Mouse (Mus musculus) heart, embryonic 15.5 days (tissue): ENCODE data around the gene Phyhipl. TPM values are rescaled to one million over a fixed set of nuclear protein-coding genes. Genes with fewer than 3 reads are reported as not detected.

Experiments used
- ATAC-seq: fragments of 200-750 bp; cut with Nextera tagmentation; replicated peaks from 2 replicates; pipeline ENCODE4 v1.8.0; 2017; ENCODE audit warnings: low read depth, moderate TSS enrichment; ENCODE audit not compliant: insufficient number of reproducible peaks, insufficient read depth, low FRiP score
- H3K27ac ChIP-seq: fragments of 300-500 bp; sonication (generic); 2 replicates; pipeline ENCODE4 v1.5.1; 2015; ENCODE audit warnings: mild to moderate bottlenecking, inconsistent platforms
- H3K27me3 ChIP-seq: fragments of 300-500 bp; sonication (generic); 2 replicates; pipeline ENCODE4 v1.6.1; 2015; ENCODE audit warnings: inconsistent platforms
- H3K36me3 ChIP-seq: fragments of 300-500 bp; sonication (generic); 2 replicates; pipeline ENCODE4 v1.6.1; 2015; ENCODE audit warnings: mild to moderate bottlenecking, inconsistent platforms
- H3K4me1 ChIP-seq: fragments of 300-500 bp; sonication (generic); replicated peaks from 2 replicates; pipeline ENCODE4 v1.6.1; 2015; ENCODE audit warnings: inconsistent platforms
- H3K4me2 ChIP-seq: fragments of 300-500 bp; sonication (generic); 2 replicates; pipeline ENCODE4 v1.6.1; 2015; ENCODE audit warnings: inconsistent platforms, mild to moderate bottlenecking, moderate library complexity
- H3K4me3 ChIP-seq: fragments of 300-500 bp; sonication (generic); 2 replicates; pipeline ENCODE4 v1.5.1; 2015; ENCODE audit warnings: mild to moderate bottlenecking, inconsistent platforms
- H3K9ac ChIP-seq: fragments of 300-500 bp; sonication (generic); 2 replicates; pipeline ENCODE4 v1.6.1; 2015; ENCODE audit warnings: mild to moderate bottlenecking, inconsistent platforms
- H3K9me3 ChIP-seq: fragments of 300-500 bp; sonication (generic); replicated peaks from 2 replicates; pipeline ENCODE4 v1.6.1; 2016; ENCODE audit warnings: inconsistent platforms
- WGBS: fragments of 180-500 bp; shearing (Covaris S2); methylation state at CpG from one replicate; pipeline ENCODE4 v1.1.7; 2015; ENCODE audit warnings: mixed read lengths; 5-methylcytosine and 5-hydroxymethylcytosine counted together
- polyA plus RNA-seq: library from polyadenylated mRNA; unstranded; fragments of >200 nt; fragmentation: Nextera tagmentation; extraction: Ambion mirVana; gene quantifications from 2 replicates; pipeline ENCODE4 v1.2.1, GENCODE M21; 2015

The Phyhipl gene
- polyA plus RNA-seq, 1 experiment from 2014 or later = 1.4 TPM

DNA sequence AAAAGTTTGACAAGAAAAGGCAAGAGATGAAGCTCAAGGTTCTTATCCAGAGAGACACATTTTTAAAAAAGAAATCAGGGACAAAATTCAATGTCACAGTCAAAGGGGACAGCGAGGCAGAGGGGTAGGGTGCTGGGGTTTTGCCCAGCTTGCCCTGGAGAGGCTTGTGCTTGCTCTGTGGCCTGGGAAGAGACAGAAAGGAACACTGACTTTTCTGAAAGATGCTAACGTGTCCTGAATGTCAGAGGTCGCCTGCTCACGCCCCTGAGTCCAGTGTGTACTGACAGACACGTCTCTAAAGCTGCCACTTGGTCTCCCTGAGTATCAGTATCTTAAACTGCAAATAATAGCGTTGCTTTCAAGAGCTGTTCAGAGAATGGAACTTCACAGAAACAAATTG is 507 bp upstream of the Phyhipl start:
- H3K27ac ChIP-seq = no peak overlapping the region
- no peak for ATAC-seq
- H3K4me1 ChIP-seq = no peaks in the 10 kb centered on the region
- 48% methylated on average over 6 of the region's 6 CpGs for WGBS
- no peak overlapping the region for H3K4me2 ChIP-seq
- H3K36me3 ChIP-seq = no peaks in the 10 kb centered on the region
- no peaks in the 10 kb centered on the region for H3K27me3 ChIP-seq
- H3K9ac ChIP-seq = no peak overlapping the region
- H3K4me3 ChIP-seq = no peak overlapping the region
- H3K9me3 ChIP-seq = no peaks in the 10 kb centered on the region; the same call in 1 of the 2 replicates

DNA sequence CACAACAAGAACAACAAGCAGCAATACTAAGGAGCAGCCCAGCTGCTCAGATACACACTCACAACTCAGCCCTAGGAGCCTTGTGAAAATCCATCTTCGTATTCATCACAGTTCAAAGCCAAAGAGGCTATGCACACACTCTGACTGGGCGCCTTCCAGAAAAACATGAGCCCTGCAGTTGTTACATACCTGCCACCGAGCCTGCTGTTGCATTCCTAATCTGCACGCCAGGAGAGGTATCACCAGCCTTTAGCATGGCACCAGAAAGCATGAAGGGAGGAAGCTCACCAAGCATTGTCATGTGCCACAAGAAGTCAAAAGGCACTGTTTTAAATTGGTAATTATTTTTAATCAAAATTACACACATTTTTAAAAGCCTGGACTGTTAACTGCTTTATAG is 1.1 kb downstream of the Phyhipl start:
- no peak overlapping the region for H3K4me3 ChIP-seq
- no peak for ATAC-seq

DNA sequence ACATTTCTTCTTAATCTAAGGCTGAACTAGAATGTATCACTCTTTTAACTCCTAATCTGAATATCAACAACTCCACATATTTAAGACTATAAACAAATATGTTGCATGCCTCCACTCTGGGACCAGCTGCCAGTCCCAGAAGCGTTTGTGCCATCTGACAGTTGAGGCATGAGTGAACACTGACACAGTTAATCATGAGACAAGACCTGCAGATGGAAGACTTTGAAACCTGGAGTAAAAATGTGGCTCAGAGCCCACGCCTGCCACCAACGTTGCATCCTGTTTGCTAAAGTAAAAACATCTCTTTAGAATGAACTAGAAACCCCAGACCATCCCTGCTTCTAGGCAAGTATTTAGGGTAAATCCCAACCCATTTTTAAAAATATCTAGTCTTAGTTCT is 1.6 kb downstream of the Phyhipl start:
- Histone ChIP-seq H3K27ac (no peak overlapping the region), H3K4me2 (no peak overlapping the region), H3K9me3 (no peaks in the 10 kb centered on the region), H3K9ac (no peak overlapping the region), H3K36me3 (no peaks in the 10 kb centered on the region), H3K4me3 (no peak overlapping the region), H3K4me1 (no peaks in the 10 kb centered on the region), H3K27me3 (no peaks in the 10 kb centered on the region)
- no peak for ATAC-seq
- WGBS = 61% methylated on average over 3 of the region's 3 CpGs

More for the DNA sequence above, 1.1 kb downstream of the Phyhipl start:
- H3K27me3 ChIP-seq = no peaks in the 10 kb centered on the region
- H3K27ac ChIP-seq = no peak overlapping the region
- 75% methylated on average over 4 of the region's 4 CpGs for WGBS
- H3K9ac ChIP-seq = no peak overlapping the region
- H3K4me2 ChIP-seq = no peak overlapping the region
- no peaks in the 10 kb centered on the region for H3K4me1 ChIP-seq
- no peaks in the 10 kb centered on the region for H3K9me3 ChIP-seq
- no peaks in the 10 kb centered on the region for H3K36me3 ChIP-seq

DNA sequence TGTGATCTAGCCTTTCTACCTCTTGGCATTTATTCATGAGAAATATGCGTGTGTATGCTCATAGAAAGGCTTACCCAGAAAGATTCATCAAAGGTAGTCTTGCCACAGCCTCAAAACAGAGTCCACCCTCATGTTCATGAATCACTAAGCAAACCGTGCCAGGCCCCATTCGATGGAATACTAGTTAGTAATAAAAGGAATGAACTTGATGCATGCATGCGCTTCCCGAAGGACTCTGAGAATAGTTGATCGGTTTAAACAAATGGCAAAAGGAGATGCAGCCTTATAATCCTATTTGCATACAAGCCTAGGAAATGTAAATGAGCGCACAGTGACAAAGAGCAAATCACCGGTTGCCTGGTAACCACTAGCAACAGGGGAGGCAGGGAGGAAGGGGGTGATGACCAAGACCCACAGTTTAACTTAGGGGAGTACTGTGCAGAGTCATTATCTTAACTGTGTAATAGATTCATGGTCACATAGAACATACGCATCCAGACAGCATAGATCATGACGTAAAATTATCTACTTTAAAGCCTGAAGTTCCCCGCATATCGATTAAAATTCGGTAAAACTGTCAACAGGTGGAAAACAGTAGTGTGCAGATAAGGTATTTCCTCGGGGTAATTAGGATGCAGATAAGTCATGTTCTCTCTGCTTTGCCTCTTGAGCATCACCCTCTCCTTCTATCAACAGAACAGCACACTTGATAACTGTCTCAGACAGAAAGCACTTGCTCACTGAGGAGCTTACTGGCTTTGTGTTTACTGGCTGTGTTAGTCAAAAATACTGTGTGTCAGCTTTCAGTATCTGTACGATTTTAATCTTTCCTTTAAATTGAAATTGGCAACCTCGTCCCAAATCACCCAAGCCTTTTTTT is 3.8 kb downstream of the Phyhipl start:
- no peaks in the 10 kb centered on the region for H3K9me3 ChIP-seq
- H3K4me2 ChIP-seq = no peak overlapping the region
- no peak overlapping the region for H3K4me3 ChIP-seq
- no peaks in the 10 kb centered on the region for H3K36me3 ChIP-seq
- no peak overlapping the region for H3K27ac ChIP-seq
- no peaks in the 10 kb centered on the region for H3K27me3 ChIP-seq
- no peak overlapping the region for H3K9ac ChIP-seq
- WGBS = 44% methylated on average over 16 of the region's 16 CpGs
- no peaks in the 10 kb centered on the region for H3K4me1 ChIP-seq
- ATAC-seq = no peak

DNA sequence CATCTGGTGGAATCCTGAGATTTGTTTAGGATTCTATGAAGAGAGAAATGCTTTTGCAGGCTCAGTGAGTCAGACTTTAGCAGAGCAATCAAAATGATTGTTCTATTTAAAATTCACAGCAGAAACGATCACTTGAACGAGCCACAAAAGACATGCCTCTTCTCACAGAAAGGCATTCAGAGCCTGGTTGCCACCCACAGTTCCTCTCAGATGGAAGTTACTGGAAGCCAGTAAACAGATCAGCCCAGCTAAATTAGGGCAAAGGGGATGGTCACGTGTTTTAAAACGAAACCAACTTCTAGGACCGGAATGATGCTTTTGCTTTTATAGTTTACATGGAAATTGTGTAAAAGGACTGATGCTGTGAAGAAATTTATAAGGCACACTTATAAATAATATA is 6.9 kb downstream of the Phyhipl start:
- no peak for ATAC-seq
- Histone ChIP-seq H3K9ac (no peak overlapping the region), H3K27ac (no peak overlapping the region), H3K36me3 (no peaks in the 10 kb centered on the region), H3K4me3 (no peak overlapping the region), H3K9me3 (no peaks in the 10 kb centered on the region), H3K4me2 (no peak overlapping the region), H3K4me1 (no peaks in the 10 kb centered on the region), H3K27me3 (no peaks in the 10 kb centered on the region)
- WGBS = 70% methylated on average over 5 of the region's 5 CpGs

- Histone ChIP-seq H3K9ac (no peak overlapping the region), H3K9me3 (no peaks in the 10 kb centered on the region), H3K4me3 (no peak overlapping the region), H3K36me3 (no peaks in the 10 kb centered on the region), H3K4me1 (no peaks in the 10 kb centered on the region), H3K27ac (no peak overlapping the region), H3K27me3 (no peaks in the 10 kb centered on the region), H3K4me2 (no peak overlapping the region)
- ATAC-seq = no peak
- WGBS = 76% methylated on average over 9 of the region's 9 CpGs
Measured at GRCm38 (mm10) chr10:70643131-70643530, 12.6 kb downstream of the Phyhipl start.

DNA sequence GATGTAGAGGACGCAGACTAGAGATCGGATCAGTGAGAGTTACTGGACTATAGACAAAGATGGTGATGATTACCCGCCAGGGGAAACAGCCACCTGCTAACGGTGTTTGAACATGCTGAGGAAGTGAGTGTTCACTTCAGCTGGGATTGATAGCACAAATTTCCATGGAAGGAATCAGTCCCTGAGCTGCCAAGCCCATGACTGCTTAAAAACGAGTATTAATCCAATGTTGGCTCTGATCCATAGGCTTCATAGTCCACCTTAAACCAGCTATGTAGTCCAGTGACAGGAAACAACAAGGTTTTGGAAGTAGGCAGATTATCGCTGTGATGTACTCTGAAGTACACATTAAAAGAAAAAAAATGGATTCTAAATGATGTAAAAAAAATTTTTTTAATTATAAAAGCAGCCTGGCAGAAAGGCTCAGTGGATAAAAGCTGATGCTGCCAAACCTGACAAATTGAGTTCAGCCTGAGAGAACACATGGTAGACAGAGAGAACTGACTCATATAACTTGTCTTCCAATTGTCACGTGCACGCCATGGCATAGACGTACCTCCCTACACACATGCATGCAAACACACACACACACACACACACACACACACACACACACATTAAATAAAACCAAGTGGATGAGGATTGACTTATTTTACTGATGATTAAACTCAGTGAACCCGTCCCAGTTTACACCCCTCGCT is 14.7 kb downstream of the Phyhipl start:
- no peaks in the 10 kb centered on the region for H3K4me1 ChIP-seq
- ATAC-seq = no peak
- no peak overlapping the region for H3K4me2 ChIP-seq
- no peak overlapping the region for H3K4me3 ChIP-seq
- no peaks in the 10 kb centered on the region for H3K9me3 ChIP-seq
- H3K9ac ChIP-seq = no peak overlapping the region
- H3K27ac ChIP-seq = no peak overlapping the region
- 78% methylated on average over 11 of the region's 11 CpGs for WGBS
- H3K36me3 ChIP-seq = no peaks in the 10 kb centered on the region
- H3K27me3 ChIP-seq = no peaks in the 10 kb centered on the region

DNA sequence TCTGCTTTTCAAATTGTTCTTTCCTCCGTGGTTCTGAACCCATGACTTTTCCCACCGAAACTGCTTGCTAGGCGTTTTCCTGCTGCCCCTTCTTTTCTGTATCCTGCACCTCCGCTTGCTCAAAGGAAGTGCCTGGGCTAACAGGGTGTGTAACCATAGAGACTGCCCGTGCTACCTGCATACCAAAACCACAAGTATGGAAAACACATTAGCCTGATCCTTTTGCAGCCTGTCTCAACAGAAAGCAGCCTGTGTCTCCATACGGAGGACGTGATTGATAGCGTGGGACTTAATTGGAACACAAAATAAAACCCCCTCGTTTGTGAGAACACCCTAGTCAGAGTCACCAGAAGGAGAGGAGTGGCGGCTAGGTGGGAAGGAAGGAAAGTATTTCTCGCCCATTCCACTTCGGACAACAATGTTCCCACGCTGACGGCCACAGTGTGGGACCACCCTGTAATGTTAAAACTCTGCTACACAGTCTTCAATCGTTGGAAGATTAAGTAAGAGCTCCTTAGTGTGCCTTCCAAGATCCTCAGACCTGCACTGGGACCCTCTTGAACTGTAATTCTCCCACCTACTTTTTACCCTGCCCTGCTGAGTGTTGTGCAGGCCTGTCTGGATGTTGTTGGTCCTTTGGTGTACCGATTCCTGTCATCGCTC is 15.6 kb downstream of the Phyhipl start:
- no peaks in the 10 kb centered on the region for H3K36me3 ChIP-seq
- no peaks in the 10 kb centered on the region for H3K9me3 ChIP-seq
- no peaks in the 10 kb centered on the region for H3K4me1 ChIP-seq
- 66% methylated on average over 17 of the region's 17 CpGs for WGBS
- no peak overlapping the region for H3K27ac ChIP-seq
- no peaks in the 10 kb centered on the region for H3K27me3 ChIP-seq
- H3K4me2 ChIP-seq = no peak overlapping the region
- no peak overlapping the region for H3K9ac ChIP-seq
- no peak overlapping the region for H3K4me3 ChIP-seq
- no peak for ATAC-seq

DNA sequence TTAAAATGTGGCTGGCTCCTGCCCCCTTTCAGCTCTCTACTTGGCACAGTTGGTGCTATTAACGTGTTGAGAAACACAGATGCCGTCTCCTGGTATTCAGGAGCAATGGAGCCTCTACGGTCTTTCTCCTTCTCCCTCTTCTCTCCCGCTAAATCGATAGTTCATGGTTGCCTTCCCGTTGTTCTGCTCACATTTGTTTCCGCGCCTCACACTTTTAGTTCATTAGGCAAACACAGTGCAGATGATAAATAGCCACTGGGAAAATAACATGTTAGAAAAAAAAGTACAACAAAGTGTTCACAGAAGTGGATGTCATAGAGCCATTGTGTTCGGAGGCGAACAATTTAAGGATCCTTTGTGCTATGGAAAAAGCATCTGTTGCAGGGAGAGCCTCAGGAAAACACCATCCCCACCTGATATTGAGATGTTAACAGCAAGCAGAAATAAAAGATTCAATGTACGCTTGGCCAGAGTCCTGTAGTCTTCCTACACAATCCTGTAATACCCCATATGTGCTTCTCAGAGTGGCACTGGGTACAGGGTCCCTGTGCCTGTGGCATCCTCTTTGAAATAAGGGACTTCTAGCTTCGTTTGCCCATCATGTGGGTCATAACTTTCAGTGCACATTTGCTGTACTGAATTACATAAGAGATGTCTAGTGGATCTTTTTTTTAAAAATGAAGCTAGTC is 18.0 kb downstream of the Phyhipl start:
- no peak overlapping the region for H3K9ac ChIP-seq
- no peak overlapping the region for H3K4me3 ChIP-seq
- WGBS = 80% methylated on average over 12 of the region's 12 CpGs
- H3K4me1 ChIP-seq = no peaks in the 10 kb centered on the region
- H3K27me3 ChIP-seq = no peaks in the 10 kb centered on the region
- no peaks in the 10 kb centered on the region for H3K36me3 ChIP-seq
- ATAC-seq = no peak
- no peak overlapping the region for H3K27ac ChIP-seq
- H3K9me3 ChIP-seq = no peaks in the 10 kb centered on the region
- H3K4me2 ChIP-seq = no peak overlapping the region

GRCm38 (mm10) chr10:70635261-70635660 is 20.5 kb downstream of the Phyhipl start:
- H3K36me3 ChIP-seq = no peaks in the 10 kb centered on the region
- no peak for ATAC-seq
- WGBS = 76% methylated on average over 1 of the region's 1 CpGs
- no peaks in the 10 kb centered on the region for H3K4me1 ChIP-seq
- H3K27ac ChIP-seq = no peak overlapping the region
- H3K9ac ChIP-seq = no peak overlapping the region
- H3K27me3 ChIP-seq = no peaks in the 10 kb centered on the region
- no peak overlapping the region for H3K4me2 ChIP-seq
- no peak overlapping the region for H3K4me3 ChIP-seq
- no peaks in the 10 kb centered on the region for H3K9me3 ChIP-seq

DNA sequence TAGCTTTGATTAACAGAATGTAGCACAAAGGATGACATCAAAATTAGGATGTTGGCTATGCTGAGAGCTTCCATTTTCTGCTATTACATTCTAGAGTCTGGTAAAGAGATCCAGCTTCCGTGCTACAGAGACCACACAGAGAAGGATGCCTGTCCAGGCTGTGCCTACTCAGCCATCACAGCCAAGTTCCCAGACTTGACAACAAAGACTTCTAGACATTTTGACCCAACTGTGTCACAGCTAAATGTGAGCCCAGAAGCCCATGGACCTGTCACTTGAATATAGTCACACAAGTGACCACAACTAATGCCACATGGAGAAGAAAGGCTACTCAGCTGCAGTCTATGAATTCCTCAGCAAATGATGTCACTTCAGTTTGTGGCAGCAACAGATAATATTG is 24.6 kb downstream of the Phyhipl start:
- Histone ChIP-seq H3K4me1 (no peaks in the 10 kb centered on the region), H3K9me3 (no peaks in the 10 kb centered on the region), H3K36me3 (no peaks in the 10 kb centered on the region), H3K27me3 (no peaks in the 10 kb centered on the region), H3K9ac (no peak overlapping the region), H3K4me3 (no peak overlapping the region), H3K4me2 (no peak overlapping the region), H3K27ac (no peak overlapping the region)
- ATAC-seq = no peak
- WGBS = 77% methylated on average over 1 of the region's 1 CpGs
